Mouse (Mus musculus) lung, embryonic 15.5 days (tissue): ENCODE data around the gene Acad10. TPM values are rescaled to one million over a fixed set of nuclear protein-coding genes. Genes with fewer than 3 reads are reported as not detected.
"Not testable (repeated sequence)": the region's sequence is repeated elsewhere in the genome, so short reads cannot be mapped to it uniquely, and the experiment has no call there.

Experiments used
- ATAC-seq: fragments of 200-750 bp; cut with Nextera tagmentation; 2 replicates; pipeline ENCODE4 v1.8.0; 2017; ENCODE audit warnings: moderate number of reproducible peaks, borderline replicate concordance; ENCODE audit not compliant: low FRiP score, low TSS enrichment; ENCODE audit errors: extremely low read depth
- H3K27ac ChIP-seq: fragments of 300-500 bp; sonication (generic); 2 replicates; pipeline ENCODE4 v1.5.1; 2015; ENCODE audit warnings: moderate library complexity, mild to moderate bottlenecking, inconsistent platforms
- H3K27me3 ChIP-seq: fragments of 300-500 bp; sonication (generic); 2 replicates; pipeline ENCODE4 v1.6.1; 2015; ENCODE audit warnings: inconsistent platforms
- H3K36me3 ChIP-seq: fragments of 300-500 bp; sonication (generic); 2 replicates; pipeline ENCODE4 v1.6.1; 2015; ENCODE audit warnings: inconsistent platforms
- H3K4me1 ChIP-seq: fragments of 300-500 bp; sonication (generic); 2 replicates; pipeline ENCODE4 v1.6.1; 2015; ENCODE audit warnings: inconsistent platforms
- H3K4me2 ChIP-seq: fragments of 300-500 bp; sonication (generic); 2 replicates; pipeline ENCODE4 v1.6.1; 2015; ENCODE audit warnings: inconsistent platforms, mild to moderate bottlenecking, moderate library complexity
- H3K4me3 ChIP-seq: fragments of 300-500 bp; sonication (generic); 2 replicates; pipeline ENCODE4 v1.5.1; 2015; ENCODE audit warnings: mild to moderate bottlenecking, inconsistent platforms
- H3K9ac ChIP-seq: fragments of 300-500 bp; sonication (generic); 2 replicates; pipeline ENCODE4 v1.6.1; 2015; ENCODE audit warnings: inconsistent platforms
- H3K9me3 ChIP-seq: fragments of 300-500 bp; sonication (generic); 2 replicates; pipeline ENCODE4 v1.6.1; 2016; ENCODE audit warnings: inconsistent platforms
- WGBS: fragments of 180-500 bp; shearing (Covaris S2); methylation state at CpG from one replicate; pipeline ENCODE4 v1.1.7; 2015; 5-methylcytosine and 5-hydroxymethylcytosine counted together
- polyA plus RNA-seq: library from polyadenylated mRNA; unstranded; fragments of >200 nt; fragmentation: Nextera tagmentation; extraction: Ambion mirVana; gene quantifications from 2 replicates; pipeline ENCODE4 v1.2.1, GENCODE M21; 2015

The Acad10 gene
- polyA plus RNA-seq, 1 experiment from 2014 or later = 2.8 TPM

- WGBS = 72% methylated on average over 15 of the region's 15 CpGs
- H3K27ac ChIP-seq = no peak overlapping the region
- no peak overlapping the region for H3K4me2 ChIP-seq
- 0 out of 2 replicates have a peak, but pooled peaks cover 6% of the 10 kb centered on the region for H3K4me1 ChIP-seq
- ATAC-seq = no peak
- peaks cover 45% of the 10 kb centered on the region for H3K36me3 ChIP-seq
- no peak overlapping the region for H3K4me3 ChIP-seq
- no peak overlapping the region for H3K9ac ChIP-seq
- H3K9me3 ChIP-seq = no peaks in the 10 kb centered on the region
- H3K27me3 ChIP-seq = no peaks in the 10 kb centered on the region
These were observed 26.0 kb upstream of the Acad10 start for GRCm38 (mm10) chr5:121686113-121686898.

- Histone ChIP-seq H3K9me3 (no peaks in the 10 kb centered on the region), H3K4me3 (no peak overlapping the region), H3K4me2 (no peak overlapping the region), H3K36me3 (peaks cover 53% of the 10 kb centered on the region), H3K9ac (no peak overlapping the region), H3K27ac (no peak overlapping the region), H3K4me1 (0 out of 2 replicates have a peak, but pooled peaks cover 4% of the 10 kb centered on the region), H3K27me3 (no peaks in the 10 kb centered on the region)
- ATAC-seq = no peak
- 81% methylated on average over 6 of the region's 6 CpGs for WGBS
These were observed 25.2 kb upstream of the Acad10 start for GRCm38 (mm10) chr5:121685495-121685894.

GRCm38 (mm10) chr5:121682250-121682649, 21.9 kb upstream of the Acad10 start:
- no peaks in the 10 kb centered on the region for H3K27me3 ChIP-seq
- 98% methylated on average over 2 of the region's 2 CpGs for WGBS
- no peak overlapping the region for H3K4me3 ChIP-seq
- no peak overlapping the region for H3K4me2 ChIP-seq
- no peak for ATAC-seq
- H3K27ac ChIP-seq = no peak overlapping the region
- no peak overlapping the region for H3K9ac ChIP-seq
- no peaks in the 10 kb centered on the region for H3K9me3 ChIP-seq
- H3K36me3 ChIP-seq = peaks cover 81% of the 10 kb centered on the region
- no peaks in the 10 kb centered on the region for H3K4me1 ChIP-seq

GRCm38 (mm10) chr5:121670412-121670811, 10.1 kb upstream of the Acad10 start:
- H3K36me3 ChIP-seq = peaks cover 52% of the 10 kb centered on the region
- peaks cover 9% of the 10 kb centered on the region; the same call in 1 of the 2 replicates for H3K4me1 ChIP-seq
- no peaks in the 10 kb centered on the region for H3K27me3 ChIP-seq
- H3K27ac ChIP-seq = no peak overlapping the region
- no peak overlapping the region for H3K4me3 ChIP-seq
- ATAC-seq = no peak
- 78% methylated on average over 3 of the region's 3 CpGs for WGBS
- no peak overlapping the region for H3K9ac ChIP-seq
- H3K4me2 ChIP-seq = no peak overlapping the region
- no peaks in the 10 kb centered on the region for H3K9me3 ChIP-seq

- 53% methylated on average over 6 of the region's 6 CpGs for WGBS
- Histone ChIP-seq H3K4me3 (no peak overlapping the region), H3K4me2 (no peak overlapping the region), H3K9ac (no peak overlapping the region), H3K9me3 (no peaks in the 10 kb centered on the region), H3K27ac (no peak overlapping the region), H3K4me1 (peaks cover 9% of the 10 kb centered on the region; the same call in 1 of the 2 replicates), H3K36me3 (peaks cover 57% of the 10 kb centered on the region), H3K27me3 (no peaks in the 10 kb centered on the region)
- no peak for ATAC-seq
These were observed 8.1 kb upstream of the Acad10 start for GRCm38 (mm10) chr5:121668411-121668810.

- H3K36me3 ChIP-seq = peaks cover 53% of the 10 kb centered on the region
- H3K27me3 ChIP-seq = no peaks in the 10 kb centered on the region
- H3K27ac ChIP-seq = no peak overlapping the region
- H3K9me3 ChIP-seq = no peaks in the 10 kb centered on the region
- H3K4me2 ChIP-seq = no peak overlapping the region
- ATAC-seq = no peak
- 72% methylated on average over 4 of the region's 4 CpGs for WGBS
- H3K9ac ChIP-seq = no peak overlapping the region
- peaks cover 9% of the 10 kb centered on the region; the same call in 1 of the 2 replicates for H3K4me1 ChIP-seq
- no peak overlapping the region for H3K4me3 ChIP-seq
These were observed 6.8 kb upstream of the Acad10 start for GRCm38 (mm10) chr5:121667067-121667466.

GRCm38 (mm10) chr5:121664971-121665370, 4.7 kb upstream of the Acad10 start:
- WGBS = 93% methylated on average over 9 of the region's 9 CpGs
- H3K9ac ChIP-seq = no peak overlapping the region
- H3K4me1 ChIP-seq = peaks cover 19% of the 10 kb centered on the region; the same call in 1 of the 2 replicates
- H3K4me2 ChIP-seq = no peak overlapping the region
- no peak overlapping the region for H3K27ac ChIP-seq
- peaks cover 40% of the 10 kb centered on the region for H3K36me3 ChIP-seq
- H3K27me3 ChIP-seq = no peaks in the 10 kb centered on the region
- no peak for ATAC-seq
- H3K4me3 ChIP-seq = no peak overlapping the region
- no peaks in the 10 kb centered on the region for H3K9me3 ChIP-seq

- H3K9me3 ChIP-seq = no peaks in the 10 kb centered on the region
- ATAC-seq = no peak
- H3K9ac ChIP-seq = no peak overlapping the region
- no peak overlapping the region for H3K4me2 ChIP-seq
- no peak overlapping the region for H3K27ac ChIP-seq
- no peak overlapping the region for H3K4me3 ChIP-seq
- H3K27me3 ChIP-seq = no peaks in the 10 kb centered on the region
- peaks cover 36% of the 10 kb centered on the region for H3K36me3 ChIP-seq
- peaks cover 24% of the 10 kb centered on the region; the same call in 1 of the 2 replicates for H3K4me1 ChIP-seq
- 85% methylated on average over 6 of the region's 6 CpGs for WGBS
These were observed 3.8 kb upstream of the Acad10 start for GRCm38 (mm10) chr5:121664078-121664477.

GRCm38 (mm10) chr5:121663456-121663855, 3.1 kb upstream of the Acad10 start:
- 78% methylated on average over 8 of the region's 8 CpGs for WGBS
- Histone ChIP-seq H3K9ac (no peak overlapping the region), H3K27ac (no peak overlapping the region), H3K4me3 (no peak overlapping the region), H3K4me1 (peaks cover 21% of the 10 kb centered on the region; the same call in 1 of the 2 replicates), H3K9me3 (no peaks in the 10 kb centered on the region), H3K36me3 (peaks cover 36% of the 10 kb centered on the region), H3K4me2 (no peak overlapping the region), H3K27me3 (no peaks in the 10 kb centered on the region)
- no peak for ATAC-seq

GRCm38 (mm10) chr5:121661494-121661893, 1.2 kb upstream of the Acad10 start:
- Histone ChIP-seq H3K27ac (no peak overlapping the region), H3K4me3 (peak overlapping the region; percentile 82), H3K9me3 (no peaks in the 10 kb centered on the region), H3K27me3 (no peaks in the 10 kb centered on the region), H3K36me3 (peaks cover 32% of the 10 kb centered on the region), H3K4me2 (peak overlapping the region; percentile 85), H3K9ac (peak overlapping the region; percentile 90), H3K4me1 (peaks cover 15% of the 10 kb centered on the region; the same call in 1 of the 2 replicates)
- 80% methylated on average over 5 of the region's 5 CpGs for WGBS
- no peak for ATAC-seq

GRCm38 (mm10) chr5:121660897-121661254, 562 bp upstream of the Acad10 start:
- no peaks in the 10 kb centered on the region for H3K27me3 ChIP-seq
- peak overlapping the region; percentile 61 for H3K27ac ChIP-seq
- no peaks in the 10 kb centered on the region for H3K9me3 ChIP-seq
- peak overlapping the region; percentile 82 for H3K4me3 ChIP-seq
- H3K4me1 ChIP-seq = peaks cover 15% of the 10 kb centered on the region; the same call in 1 of the 2 replicates
- H3K36me3 ChIP-seq = peaks cover 27% of the 10 kb centered on the region
- WGBS = under 1% methylated on average over 26 of the region's 26 CpGs
- H3K4me2 ChIP-seq = peak overlapping the region; percentile 85
- ATAC-seq = peak; percentile 27; the same call in 1 of the 2 replicates
- peak overlapping the region; percentile 90 for H3K9ac ChIP-seq

GRCm38 (mm10) chr5:121657656-121658055, 2.7 kb downstream of the Acad10 start:
- WGBS = 83% methylated on average over 6 of the region's 6 CpGs

More at GRCm38 (mm10) chr5:121657656-121658055, 2.7 kb downstream of the Acad10 start:
- H3K36me3 ChIP-seq, H3K4me2 ChIP-seq, H3K9me3 ChIP-seq, H3K27me3 ChIP-seq, ATAC-seq, H3K9ac ChIP-seq, H3K4me3 ChIP-seq, H3K27ac ChIP-seq: not testable (repeated sequence)
- peaks cover 15% of the 10 kb centered on the region; the same call in 1 of the 2 replicates for H3K4me1 ChIP-seq
